Mouse (Mus musculus) limb, embryonic 11.5 days (tissue): ENCODE measurements at regions not wholly inside any gene's neighbourhood (a gene's known extent, or its start where the extent isn't known, plus 50 kb on each side); places are given as distances from the start of the nearest gene placed in this dataset.

Experiments used
- ATAC-seq: fragments of 200-750 bp; cut with Nextera tagmentation; 2 replicates; pipeline ENCODE4 v1.8.0; 2017; ENCODE audit warnings: low read depth; ENCODE audit not compliant: insufficient number of reproducible peaks, low FRiP score, low TSS enrichment
- DNase-seq: peaks from one replicate; pipeline ENCODE4 v3.0.0-alpha.2; 2015; ENCODE audit warnings: low spot score
- H3K27ac ChIP-seq: fragments of 300-500 bp; sonication (generic); replicated peaks from 2 replicates; pipeline ENCODE4 v1.5.1; 2014; ENCODE audit warnings: low read depth, mild to moderate bottlenecking, low read length
- H3K27me3 ChIP-seq: fragments of 300-500 bp; sonication (generic); 2 replicates; pipeline ENCODE4 v1.6.1; 2014; ENCODE audit warnings: mild to moderate bottlenecking, low read length, mixed read lengths; ENCODE audit not compliant: control insufficient read depth, insufficient read depth
- H3K36me3 ChIP-seq: fragments of 300-500 bp; sonication (generic); 2 replicates; pipeline ENCODE4 v1.6.1; 2014; ENCODE audit warnings: mild to moderate bottlenecking, low read length, moderate library complexity, mixed read lengths; ENCODE audit not compliant: control insufficient read depth, insufficient read depth
- H3K4me1 ChIP-seq: fragments of 300-500 bp; sonication (generic); 2 replicates; pipeline ENCODE4 v1.6.1; 2014; ENCODE audit warnings: low read length, mixed read lengths; ENCODE audit not compliant: control insufficient read depth, insufficient read depth
- H3K4me2 ChIP-seq: fragments of 300-500 bp; sonication (generic); 2 replicates; pipeline ENCODE4 v1.6.1; 2014; ENCODE audit warnings: low read depth, mild to moderate bottlenecking, moderate library complexity; ENCODE audit not compliant: severe bottlenecking
- H3K4me3 ChIP-seq: fragments of 300-500 bp; sonication (generic); 2 replicates; pipeline ENCODE4 v1.5.1; 2014; ENCODE audit warnings: low read depth, low read length
- H3K9ac ChIP-seq: fragments of 300-500 bp; sonication (generic); 2 replicates; pipeline ENCODE4 v1.6.1; 2014; ENCODE audit warnings: mild to moderate bottlenecking, low read length
- H3K9me3 ChIP-seq: fragments of 300-500 bp; sonication (generic); 2 replicates; pipeline ENCODE4 v1.6.1; 2016; ENCODE audit warnings: low read length; ENCODE audit not compliant: control insufficient read depth
- WGBS: fragments of 180-500 bp; shearing (Covaris S2); extraction: QIAGEN DNeasy Blood & Tissue Kit; methylation state at CpG from one replicate; pipeline ENCODE4 v1.1.7; 2014; 5-methylcytosine and 5-hydroxymethylcytosine counted together

DNA sequence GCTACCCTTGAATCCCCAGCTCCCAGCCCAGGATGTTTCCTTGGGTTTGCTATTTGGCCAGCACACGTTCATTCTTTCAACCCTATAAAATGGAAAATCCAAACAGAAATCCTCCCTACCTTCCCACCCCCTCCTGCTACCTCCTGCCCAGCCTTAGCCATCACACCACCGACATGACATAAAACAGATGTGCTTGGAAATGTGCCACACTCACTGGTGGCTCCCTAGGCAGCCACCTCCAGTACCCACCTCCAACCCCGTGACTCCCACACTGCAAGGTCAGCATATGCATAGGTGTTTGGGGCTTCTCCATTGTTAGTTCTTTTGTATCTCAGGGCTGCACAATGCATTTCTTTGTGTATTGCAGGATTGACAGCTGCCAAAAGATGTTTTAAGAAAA lies 327.2 kb downstream of the Insig2 start:
- Histone ChIP-seq H3K4me3 (no peak overlapping the region), H3K9me3 (no peaks in the 10 kb centered on the region), H3K4me2 (no peak overlapping the region), H3K4me1 (no peaks in the 10 kb centered on the region; the same call in 1 of the 2 replicates), H3K27ac (no peak overlapping the region), H3K9ac (no peak overlapping the region), H3K27me3 (no peaks in the 10 kb centered on the region), H3K36me3 (no peaks in the 10 kb centered on the region)
- DNase-seq: peak; percentile 27
- WGBS: 8% methylated on average over 3 of the region's 3 CpGs
- no peak for ATAC-seq

DNA sequence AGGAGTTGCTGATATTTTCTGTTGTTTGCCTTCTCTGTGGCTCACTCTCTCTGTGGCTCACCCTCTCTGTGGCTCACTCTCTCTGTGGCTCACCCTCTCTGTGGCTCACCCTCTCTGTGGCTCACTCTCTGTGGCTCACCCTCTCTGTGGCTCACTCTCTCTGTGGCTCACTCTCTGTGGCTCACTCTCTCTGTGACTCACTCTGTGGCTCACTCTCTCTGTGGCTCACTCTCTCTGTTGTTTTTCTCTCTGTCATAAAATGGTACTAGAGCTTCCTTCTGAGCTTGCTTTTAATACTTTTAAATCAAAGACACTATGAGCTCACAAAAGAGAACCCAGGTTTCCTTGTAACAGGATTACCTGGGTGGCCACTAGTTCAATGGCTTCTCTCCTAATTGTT lies 320.3 kb downstream of the Insig2 start:
- Histone ChIP-seq H3K9me3 (no peaks in the 10 kb centered on the region), H3K4me2 (no peak overlapping the region), H3K4me1 (no peaks in the 10 kb centered on the region), H3K27ac (no peak overlapping the region), H3K27me3 (no peaks in the 10 kb centered on the region), H3K36me3 (no peaks in the 10 kb centered on the region), H3K9ac (no peak overlapping the region), H3K4me3 (no peak overlapping the region)
- ATAC-seq (no peak), DNase-seq (no peak)

DNA sequence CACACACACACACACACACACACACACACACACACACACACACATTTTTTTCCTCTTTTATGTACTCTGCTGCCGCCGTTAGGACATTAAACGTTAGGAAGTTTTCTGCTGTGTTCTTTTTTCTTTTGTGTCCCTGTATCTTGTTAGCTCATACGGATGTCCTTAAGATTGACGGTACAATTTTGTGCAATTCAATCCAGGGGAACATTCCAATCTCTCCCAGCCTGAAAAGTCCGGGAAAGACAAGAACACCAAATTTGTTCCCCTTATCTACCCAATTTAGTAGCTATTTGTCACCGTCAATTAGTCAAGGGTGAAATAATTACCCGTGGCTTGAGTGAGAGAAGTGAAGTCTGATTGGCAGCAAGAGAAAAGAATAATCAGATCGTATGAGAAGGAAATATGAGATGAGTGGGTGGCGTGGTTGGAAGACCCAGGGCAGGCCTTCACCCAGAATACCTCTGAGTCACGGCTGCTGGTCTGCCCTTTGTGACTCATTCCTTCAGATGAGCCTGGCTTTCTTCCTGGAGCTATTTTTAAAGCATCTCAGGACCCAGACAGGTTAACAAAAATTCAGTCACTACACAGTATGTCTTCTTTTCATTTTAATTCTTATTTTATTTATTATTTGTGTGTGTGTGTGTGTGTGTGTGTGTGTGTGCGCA lies 318.4 kb downstream of the Insig2 start:
- Histone ChIP-seq H3K27ac (no peak overlapping the region), H3K27me3 (no peaks in the 10 kb centered on the region), H3K36me3 (no peaks in the 10 kb centered on the region), H3K9ac (no peak overlapping the region), H3K9me3 (no peaks in the 10 kb centered on the region), H3K4me3 (no peak overlapping the region), H3K4me1 (no peaks in the 10 kb centered on the region), H3K4me2 (no peak overlapping the region)
- WGBS: 50% methylated on average over 12 of the region's 12 CpGs
- DNase-seq: no peak
- ATAC-seq: no peak

DNA sequence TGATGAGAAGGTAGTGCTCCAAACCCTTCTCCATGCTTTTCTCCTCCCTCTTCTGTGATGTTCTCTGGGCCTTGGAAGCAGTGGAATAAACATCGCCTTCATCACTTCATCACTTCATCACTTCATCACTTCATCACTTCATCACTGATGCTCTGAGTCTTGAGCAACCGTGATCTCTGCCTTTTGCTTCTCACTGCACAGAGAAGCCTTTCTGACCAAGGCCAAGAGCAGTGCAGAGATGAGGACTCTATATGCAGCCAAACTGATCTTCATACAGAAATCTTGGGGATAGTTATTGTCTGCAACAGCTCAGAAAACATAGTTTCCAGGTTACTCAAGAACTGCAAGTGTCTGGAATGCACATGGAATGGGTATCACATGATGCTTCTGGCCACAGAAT lies 303.0 kb downstream of the Insig2 start:
- H3K9me3 ChIP-seq: no peaks in the 10 kb centered on the region
- no peaks in the 10 kb centered on the region for H3K27me3 ChIP-seq
- H3K36me3 ChIP-seq: no peaks in the 10 kb centered on the region
- ATAC-seq (no peak), DNase-seq (no peak)
- no peak overlapping the region for H3K27ac ChIP-seq
- H3K4me3 ChIP-seq: no peak overlapping the region
- H3K4me2 ChIP-seq: no peak overlapping the region
- no peaks in the 10 kb centered on the region for H3K4me1 ChIP-seq
- WGBS: 84% methylated on average over 2 of the region's 2 CpGs
- H3K9ac ChIP-seq: no peak overlapping the region

DNA sequence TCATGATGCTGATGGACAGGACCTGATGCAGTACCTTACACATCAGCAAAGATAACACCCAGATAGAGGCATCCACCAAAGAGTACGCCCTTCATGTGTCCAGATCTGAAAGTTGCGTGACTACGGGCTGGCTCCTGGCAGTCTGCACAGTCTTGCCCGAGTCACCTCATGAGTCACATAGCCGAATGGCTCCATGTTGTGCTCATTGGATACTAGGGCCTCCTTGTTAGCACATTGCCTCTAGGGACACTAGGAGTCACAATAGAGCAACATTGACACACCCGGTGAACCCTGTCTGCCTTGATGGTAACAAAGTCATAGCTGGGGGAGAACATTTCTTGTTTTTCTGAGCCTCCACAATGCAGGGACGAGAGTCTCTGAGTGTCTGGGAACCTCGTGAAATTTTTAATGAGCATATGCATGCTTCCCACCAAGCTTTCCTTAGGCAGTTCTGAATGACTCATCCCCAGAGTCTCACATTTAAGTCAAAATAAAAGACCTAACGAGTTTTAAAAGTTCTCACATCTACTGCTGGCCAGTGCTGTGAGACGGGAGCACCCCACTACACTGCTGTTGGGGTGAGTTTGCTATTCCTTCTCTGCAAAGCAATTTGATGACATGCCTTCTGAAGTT lies 297.5 kb downstream of the Insig2 start:
- Histone ChIP-seq H3K9me3 (no peaks in the 10 kb centered on the region), H3K27me3 (no peaks in the 10 kb centered on the region), H3K9ac (no peak overlapping the region), H3K4me2 (no peak overlapping the region), H3K4me1 (no peaks in the 10 kb centered on the region), H3K36me3 (no peaks in the 10 kb centered on the region), H3K27ac (no peak overlapping the region), H3K4me3 (no peak overlapping the region)
- no peak for DNase-seq
- no peak for ATAC-seq
- WGBS: 86% methylated on average over 10 of the region's 10 CpGs

DNA sequence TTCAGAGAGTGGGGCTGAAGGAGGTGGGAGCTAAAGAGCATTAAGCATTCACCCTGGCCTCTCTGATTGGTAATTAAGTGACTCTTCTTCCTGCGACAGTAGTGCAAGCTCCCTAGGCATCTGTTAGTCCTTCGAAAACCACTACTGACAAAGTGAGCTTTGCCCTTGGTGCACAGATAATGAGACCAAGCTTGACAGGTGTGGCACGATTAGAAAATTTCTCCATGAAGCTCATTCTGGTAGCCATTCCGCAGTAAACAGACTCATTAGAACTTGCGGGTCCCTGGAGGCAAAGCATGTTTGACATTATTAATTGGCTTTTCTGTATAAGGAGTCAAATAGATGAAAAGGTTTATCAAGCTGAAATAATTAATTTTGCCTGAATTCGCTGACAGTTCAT lies 285.8 kb downstream of the Insig2 start:
- no peak overlapping the region for H3K4me2 ChIP-seq
- H3K4me3 ChIP-seq: no peak overlapping the region
- H3K36me3 ChIP-seq: no peaks in the 10 kb centered on the region
- no peak overlapping the region for H3K9ac ChIP-seq
- WGBS: 64% methylated on average over 6 of the region's 6 CpGs
- DNase-seq (no peak), ATAC-seq (no peak)
- no peak overlapping the region for H3K27ac ChIP-seq
- no peaks in the 10 kb centered on the region for H3K4me1 ChIP-seq
- no peaks in the 10 kb centered on the region for H3K27me3 ChIP-seq
- no peaks in the 10 kb centered on the region for H3K9me3 ChIP-seq

DNA sequence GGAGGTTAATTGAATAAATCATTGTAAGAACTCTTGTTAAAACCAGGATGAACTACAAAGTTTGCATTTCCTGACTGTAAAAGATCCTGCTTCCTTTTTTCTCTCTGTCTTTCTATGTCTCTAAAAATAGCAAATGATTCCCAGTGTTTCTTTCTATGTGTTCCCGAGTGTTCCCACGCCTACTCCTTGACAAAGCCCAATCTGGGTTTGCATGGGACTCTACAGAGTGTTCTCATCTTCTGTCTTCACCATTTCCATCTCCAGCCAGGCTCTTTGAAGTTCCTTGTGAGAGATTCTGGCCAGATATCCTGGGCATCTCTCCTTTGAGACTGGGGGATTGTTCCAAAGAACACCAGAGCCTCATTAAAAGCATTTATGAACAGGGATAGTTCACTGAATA lies 285.0 kb downstream of the Insig2 start:
- Histone ChIP-seq H3K36me3 (no peaks in the 10 kb centered on the region), H3K4me3 (no peak overlapping the region), H3K9me3 (no peaks in the 10 kb centered on the region), H3K4me2 (no peak overlapping the region), H3K9ac (no peak overlapping the region), H3K27ac (no peak overlapping the region), H3K4me1 (no peaks in the 10 kb centered on the region), H3K27me3 (no peaks in the 10 kb centered on the region)
- DNase-seq (no peak), ATAC-seq (no peak)
- WGBS: 84% methylated on average over 2 of the region's 2 CpGs

DNA sequence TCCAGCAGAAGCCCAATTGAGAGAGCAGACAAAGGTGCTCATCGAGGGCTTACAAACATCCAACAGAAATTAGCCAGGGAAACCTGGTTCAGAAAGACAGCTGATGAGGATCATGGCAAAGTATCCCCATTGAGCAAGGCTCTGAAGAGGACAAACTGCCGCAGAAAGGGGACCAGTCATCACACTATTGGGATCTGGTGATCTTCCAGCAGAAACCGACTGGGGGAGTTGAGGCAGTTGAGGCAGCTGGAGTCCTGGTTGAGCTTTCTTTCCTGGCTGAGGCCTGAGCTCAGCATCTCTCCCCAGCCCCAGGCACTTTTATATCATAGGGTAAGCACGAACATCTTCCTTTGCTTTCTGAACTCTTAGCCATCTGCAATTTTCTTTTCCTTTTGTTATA lies 282.7 kb downstream of the Insig2 start:
- Histone ChIP-seq H3K4me1 (no peaks in the 10 kb centered on the region), H3K4me2 (no peak overlapping the region), H3K9me3 (no peaks in the 10 kb centered on the region), H3K27ac (no peak overlapping the region), H3K4me3 (no peak overlapping the region), H3K9ac (no peak overlapping the region), H3K36me3 (no peaks in the 10 kb centered on the region), H3K27me3 (no peaks in the 10 kb centered on the region)
- DNase-seq (no peak), ATAC-seq (no peak)
- 89% methylated on average over 4 of the region's 4 CpGs for WGBS
